Mouse (Mus musculus): ENCODE data around the gene Pafah1b2. TPM values are rescaled to one million over a fixed set of nuclear protein-coding genes. Genes with fewer than 3 reads are reported as not detected.
A peak's percentile ranks its signal among the peaks of the same experiment; 100 is the strongest.

The Pafah1b2 gene
- polyA plus RNA-seq, 1 experiment from 2014 or later, result 291 TPM

GRCm38 (mm10) chr9:45961855-45962254 lies 50.6 kb downstream of the Pafah1b2 start:
- Histone ChIP-seq H3K36me3 (peaks cover 61% of the 10 kb centered on the region), H3K4me2 (replicated peaks) (no peak overlapping the region), H3K4me3 (no peak overlapping the region), H3K9ac (replicated peaks) (no peak overlapping the region), H3K9me3 (no peaks in the 10 kb centered on the region), H3K4me1 (no peaks in the 10 kb centered on the region; the same call in 1 of the 2 replicates), H3K27me3 (no peaks in the 10 kb centered on the region), H3K27ac (replicated peaks) (no peak overlapping the region)
- 89% methylated on average over 2 of the region's 2 CpGs for WGBS
- no peak for ATAC-seq (ENCODE audit: low FRiP score, low read depth)

- H3K9ac ChIP-seq (replicated peaks), result no peak overlapping the region
- no peaks in the 10 kb centered on the region for H3K27me3 ChIP-seq
- H3K27ac ChIP-seq (replicated peaks), result no peak overlapping the region
- 84% methylated on average over 7 of the region's 7 CpGs for WGBS
- no peak overlapping the region for H3K4me2 ChIP-seq (replicated peaks)
- peaks cover 45% of the 10 kb centered on the region for H3K36me3 ChIP-seq
- ATAC-seq (ENCODE audit: low FRiP score, low read depth), result no peak
- no peak overlapping the region for H3K4me3 ChIP-seq
- no peaks in the 10 kb centered on the region for H3K9me3 ChIP-seq
- H3K4me1 ChIP-seq, result peaks cover 14% of the 10 kb centered on the region
These were observed 52.8 kb downstream of the Pafah1b2 start for GRCm38 (mm10) chr9:45959661-45960060.

- Histone ChIP-seq H3K4me2 (replicated peaks) (no peak overlapping the region), H3K9ac (replicated peaks) (no peak overlapping the region), H3K36me3 (peaks cover 37% of the 10 kb centered on the region), H3K4me3 (no peak overlapping the region), H3K4me1 (peaks cover 21% of the 10 kb centered on the region), H3K27ac (replicated peaks) (no peak overlapping the region; the same call in 1 of the 2 replicates), H3K9me3 (no peaks in the 10 kb centered on the region), H3K27me3 (no peaks in the 10 kb centered on the region)
- no peak for ATAC-seq (ENCODE audit: low FRiP score, low read depth)
- 44% methylated on average over 4 of the region's 4 CpGs for WGBS
These were observed 53.6 kb downstream of the Pafah1b2 start for GRCm38 (mm10) chr9:45958851-45959250.

- no peak overlapping the region for H3K27ac ChIP-seq (replicated peaks)
- H3K36me3 ChIP-seq, result peaks cover 30% of the 10 kb centered on the region
- H3K4me3 ChIP-seq, result no peak overlapping the region
- no peak overlapping the region for H3K9ac ChIP-seq (replicated peaks)
- H3K9me3 ChIP-seq, result no peaks in the 10 kb centered on the region
- WGBS, result 73% methylated on average over 7 of the region's 7 CpGs
- H3K4me2 ChIP-seq (replicated peaks), result no peak overlapping the region
- ATAC-seq (ENCODE audit: low FRiP score, low read depth), result no peak
- H3K4me1 ChIP-seq, result peaks cover 28% of the 10 kb centered on the region
- no peaks in the 10 kb centered on the region for H3K27me3 ChIP-seq
These were observed 54.3 kb downstream of the Pafah1b2 start for GRCm38 (mm10) chr9:45958023-45958670.

- Histone ChIP-seq H3K9ac (replicated peaks) (peak within 1 kb of the TSS; percentile 87), H3K27me3 (no peaks in the 10 kb centered on the region), H3K4me2 (replicated peaks) (peak within 1 kb of the TSS; percentile 97), H3K27ac (replicated peaks) (peak within 1 kb of the TSS; percentile 81), H3K4me1 (peaks cover 31% of the 10 kb centered on the region), H3K4me3 (peak within 1 kb of the TSS; percentile 90), H3K36me3 (peaks cover 20% of the 10 kb centered on the region; the same call in 1 of the 2 replicates), H3K9me3 (no peaks in the 10 kb centered on the region)
- under 1% methylated on average over 47 of the region's 48 CpGs for whole genome bisulfite sequencing
- peak; percentile 95 for ATAC-seq (ENCODE audit: low FRiP score, low read depth)
These were observed 57.2 kb downstream of the Pafah1b2 start, which contains the start of gene Sidt2 for GRCm38 (mm10) chr9:45955107-45955963. Sidt2 (minus strand) TSS chr9:45955258.

GRCm38 (mm10) chr9:45954294-45955106 lies 58.0 kb downstream of the Pafah1b2 start:
- ATAC-seq (ENCODE audit: low FRiP score, low read depth), result peak; percentile 61
- Histone ChIP-seq H3K27ac (replicated peaks) (peak overlapping the region; percentile 81), H3K9ac (replicated peaks) (peak overlapping the region; percentile 87), H3K36me3 (peaks cover 23% of the 10 kb centered on the region), H3K27me3 (no peaks in the 10 kb centered on the region), H3K4me3 (peak overlapping the region; percentile 90), H3K4me1 (peaks cover 31% of the 10 kb centered on the region), H3K9me3 (no peaks in the 10 kb centered on the region), H3K4me2 (replicated peaks) (peak overlapping the region; percentile 97)
- under 1% methylated on average over 60 of the region's 63 CpGs for WGBS

GRCm38 (mm10) chr9:45953511-45954293 lies 58.8 kb downstream of the Pafah1b2 start:
- no peak for ATAC-seq (ENCODE audit: low FRiP score, low read depth)
- H3K27me3 ChIP-seq, result no peaks in the 10 kb centered on the region
- peak overlapping the region; percentile 87 for H3K9ac ChIP-seq (replicated peaks)
- H3K36me3 ChIP-seq, result peaks cover 30% of the 10 kb centered on the region
- peaks cover 31% of the 10 kb centered on the region for H3K4me1 ChIP-seq
- H3K4me2 ChIP-seq (replicated peaks), result peak overlapping the region; percentile 97
- WGBS, result 65% methylated on average over 13 of the region's 13 CpGs
- no peaks in the 10 kb centered on the region for H3K9me3 ChIP-seq
- H3K27ac ChIP-seq (replicated peaks), result no peak overlapping the region
- peak overlapping the region; percentile 90 for H3K4me3 ChIP-seq

- H3K27ac ChIP-seq (replicated peaks), result no peak overlapping the region
- no peak overlapping the region; the same call in 1 of the 2 replicates for H3K9ac ChIP-seq (replicated peaks)
- H3K9me3 ChIP-seq, result no peaks in the 10 kb centered on the region
- H3K4me2 ChIP-seq (replicated peaks), result no peak overlapping the region
- no peaks in the 10 kb centered on the region for H3K27me3 ChIP-seq
- H3K4me1 ChIP-seq, result peaks cover 31% of the 10 kb centered on the region
- ATAC-seq (ENCODE audit: low FRiP score, low read depth), result no peak
- 71% methylated on average over 7 of the region's 7 CpGs for WGBS
- H3K4me3 ChIP-seq, result no peak overlapping the region
- H3K36me3 ChIP-seq, result peaks cover 36% of the 10 kb centered on the region
These were observed 59.6 kb downstream of the Pafah1b2 start for GRCm38 (mm10) chr9:45952890-45953289.

GRCm38 (mm10) chr9:45952057-45952456 lies 60.4 kb downstream of the Pafah1b2 start:
- Histone ChIP-seq H3K27me3 (no peaks in the 10 kb centered on the region), H3K4me1 (peaks cover 31% of the 10 kb centered on the region), H3K27ac (replicated peaks) (no peak overlapping the region), H3K36me3 (peaks cover 43% of the 10 kb centered on the region), H3K4me2 (replicated peaks) (no peak overlapping the region), H3K9ac (replicated peaks) (no peak overlapping the region), H3K9me3 (no peaks in the 10 kb centered on the region), H3K4me3 (no peak overlapping the region)
- WGBS, result 98% methylated on average over 4 of the region's 4 CpGs
- no peak for ATAC-seq (ENCODE audit: low FRiP score, low read depth)

GRCm38 (mm10) chr9:45946872-45947183 lies 65.7 kb downstream of the Pafah1b2 start:
- no peaks in the 10 kb centered on the region for H3K9me3 ChIP-seq
- no peaks in the 10 kb centered on the region for H3K27me3 ChIP-seq
- no peak for ATAC-seq (ENCODE audit: low FRiP score, low read depth)
- H3K4me1 ChIP-seq, result no peaks in the 10 kb centered on the region
- H3K4me3 ChIP-seq, result no peak overlapping the region
- WGBS, result 84% methylated on average over 10 of the region's 10 CpGs
- H3K9ac ChIP-seq (replicated peaks), result no peak overlapping the region
- H3K36me3 ChIP-seq, result peaks cover 89% of the 10 kb centered on the region
- no peak overlapping the region for H3K27ac ChIP-seq (replicated peaks)
- H3K4me2 ChIP-seq (replicated peaks), result no peak overlapping the region

GRCm38 (mm10) chr9:45946182-45946871 lies 66.2 kb downstream of the Pafah1b2 start:
- H3K4me2 ChIP-seq (replicated peaks), result no peak overlapping the region
- H3K9me3 ChIP-seq, result no peaks in the 10 kb centered on the region
- no peaks in the 10 kb centered on the region for H3K27me3 ChIP-seq
- H3K36me3 ChIP-seq, result peaks cover 90% of the 10 kb centered on the region
- 89% methylated on average over 16 of the region's 16 CpGs for WGBS
- H3K4me3 ChIP-seq, result no peak overlapping the region
- no peak for ATAC-seq (ENCODE audit: low FRiP score, low read depth)
- H3K27ac ChIP-seq (replicated peaks), result no peak overlapping the region
- H3K4me1 ChIP-seq, result no peaks in the 10 kb centered on the region
- H3K9ac ChIP-seq (replicated peaks), result no peak overlapping the region
